Mouse (Mus musculus) kidney, adult 2 months (tissue): Measurements from ENCODE around the gene Calm4.

Experiments used
- CTCF ChIP-seq: fragments of 200-500 bp; conservative IDR thresholded peaks from 2 replicates; pipeline ENCODE4 v1.5.1; 2011; ENCODE audit warnings: low read depth, mild to moderate bottlenecking, control low read depth, low read length, moderate library complexity, mixed read lengths; ENCODE audit not compliant: insufficient read depth, insufficient read length
- POLR2A ChIP-seq: fragments of 200-500 bp; IDR thresholded peaks from one replicate; pipeline ENCODE4 v1.6.1; 2011; ENCODE audit warnings: low read depth, low read length, control low read depth

- TF ChIP-seq POLR2A (no peak), CTCF (no peak)
Observed at GRCm38 (mm10) chr13:3825726-3826125, 11.8 kb upstream of the Calm4 start.
